Mouse (Mus musculus) forebrain, postnatal 0 days (tissue): ENCODE data around the gene Icam2. TPM values are rescaled to one million over a fixed set of nuclear protein-coding genes. Genes with fewer than 3 reads are reported as not detected.

ENCODE experiments used
- ATAC-seq: fragments of 200-750 bp; cut with Nextera tagmentation; 2 replicates; pipeline ENCODE4 v1.8.0; 2017; ENCODE audit warnings: mild to moderate bottlenecking, moderate library complexity
- DNase-seq: peaks from one replicate; pipeline ENCODE4 v3.0.0-alpha.2; 2015
- H3K27ac ChIP-seq: fragments of 300-500 bp; sonication (generic); 2 replicates; pipeline ENCODE4 v1.5.1; 2014; ENCODE audit warnings: low read depth, mild to moderate bottlenecking, antibody characterized with exemption, low read length, moderate library complexity, mixed read lengths
- H3K27me3 ChIP-seq: fragments of 300-500 bp; sonication (generic); 2 replicates; pipeline ENCODE4 v1.6.1; 2014; ENCODE audit warnings: mild to moderate bottlenecking, low read length, mixed read lengths; ENCODE audit not compliant: insufficient read depth
- H3K36me3 ChIP-seq: fragments of 300-500 bp; sonication (generic); 2 replicates; pipeline ENCODE4 v1.6.1; 2014; ENCODE audit warnings: mild to moderate bottlenecking, moderate library complexity; ENCODE audit not compliant: insufficient read depth
- H3K4me1 ChIP-seq: fragments of 300-500 bp; sonication (generic); 2 replicates; pipeline ENCODE4 v1.6.1; 2014; ENCODE audit warnings: antibody characterized with exemption; ENCODE audit not compliant: insufficient read depth
- H3K4me2 ChIP-seq: fragments of 300-500 bp; sonication (generic); 2 replicates; pipeline ENCODE4 v1.6.1; 2014; ENCODE audit warnings: low read depth, mild to moderate bottlenecking, moderate library complexity
- H3K4me3 ChIP-seq: fragments of 300-500 bp; sonication (generic); 2 replicates; pipeline ENCODE4 v1.5.1; 2014; ENCODE audit warnings: low read depth, low read length, mixed read lengths
- H3K9ac ChIP-seq: fragments of 300-500 bp; sonication (generic); 2 replicates; pipeline ENCODE4 v1.6.1; 2014; ENCODE audit warnings: mild to moderate bottlenecking
- H3K9me3 ChIP-seq: fragments of 300-500 bp; sonication (generic); 2 replicates; pipeline ENCODE4 v1.6.1; 2016; ENCODE audit warnings: low read length
- CTCF ChIP-seq: sonication (generic); IDR thresholded peaks from 2 replicates; pipeline ENCODE4 v1.5.1; 2016; ENCODE audit warnings: antibody characterized with exemption, control low read depth, low read depth
- WGBS: fragments of 180-500 bp; shearing (Covaris S2); extraction: QIAGEN DNeasy Blood & Tissue Kit; methylation state at CpG from one replicate; pipeline ENCODE4 v1.1.7; 2014; 5-methylcytosine and 5-hydroxymethylcytosine counted together
- polyA plus RNA-seq: library from polyadenylated mRNA; unstranded; fragments of >200 nt; fragmentation: Nextera tagmentation; extraction: Ambion mirVana; gene quantifications from 2 replicates; pipeline ENCODE4 v1.2.1, GENCODE M21; 2015
- total RNA-seq: library from RNA; depleted of rRNA; stranded (reverse); fragments of >200 nt; gene quantifications from 2 replicates; pipeline ENCODE4 v1.2.3, GENCODE M21; 2014

Gene Icam2
- total and polyA plus RNA-seq, 2 experiments from 2014 or later, result 7.0 to 8.3 TPM

- H3K4me1 ChIP-seq, result no peaks in the 10 kb centered on the region
- no peak overlapping the region for H3K9ac ChIP-seq
- no peak overlapping the region for H3K4me2 ChIP-seq
- DNase-seq (no peak), ATAC-seq (no peak)
- H3K4me3 ChIP-seq, result no peak overlapping the region
- H3K27me3 ChIP-seq, result no peaks in the 10 kb centered on the region
- peaks cover 15% of the 10 kb centered on the region; the same call in 1 of the 2 replicates for H3K36me3 ChIP-seq
- H3K9me3 ChIP-seq, result no peaks in the 10 kb centered on the region
- no peak for TF ChIP-seq CTCF
- 94% methylated on average over 4 of the region's 4 CpGs for WGBS
- no peak overlapping the region for H3K27ac ChIP-seq
Observed at GRCm38 (mm10) chr11:106426447-106426846, 38.6 kb upstream of the Icam2 start.

GRCm38 (mm10) chr11:106425201-106425600, 37.3 kb upstream of the Icam2 start:
- WGBS, result 91% methylated on average over 5 of the region's 5 CpGs
- ATAC-seq, result no peak
- TF ChIP-seq CTCF, result no peak
- no peaks in the 10 kb centered on the region for H3K9me3 ChIP-seq
- no peaks in the 10 kb centered on the region for H3K27me3 ChIP-seq
- no peak overlapping the region for H3K27ac ChIP-seq
- H3K4me2 ChIP-seq, result no peak overlapping the region
- no peaks in the 10 kb centered on the region for H3K4me1 ChIP-seq
- H3K4me3 ChIP-seq, result no peak overlapping the region
- peaks cover 15% of the 10 kb centered on the region; the same call in 1 of the 2 replicates for H3K36me3 ChIP-seq
- no peak overlapping the region for H3K9ac ChIP-seq
- no peak for DNase-seq

- Histone ChIP-seq H3K27me3 (no peaks in the 10 kb centered on the region), H3K36me3 (peaks cover 11% of the 10 kb centered on the region; the same call in 1 of the 2 replicates), H3K4me1 (no peaks in the 10 kb centered on the region), H3K4me2 (no peak overlapping the region), H3K9me3 (no peaks in the 10 kb centered on the region), H3K4me3 (no peak overlapping the region), H3K9ac (no peak overlapping the region), H3K27ac (no peak overlapping the region)
- WGBS, result 83% methylated on average over 9 of the region's 9 CpGs
- TF ChIP-seq CTCF, result no peak
- no peak for ATAC-seq
- DNase-seq, result no peak
Observed at GRCm38 (mm10) chr11:106419262-106420102, 31.6 kb upstream of the Icam2 start.

GRCm38 (mm10) chr11:106418622-106419196, 30.8 kb upstream of the Icam2 start:
- no peaks in the 10 kb centered on the region for H3K27me3 ChIP-seq
- no peak overlapping the region for H3K4me3 ChIP-seq
- H3K36me3 ChIP-seq, result peaks cover 13% of the 10 kb centered on the region; the same call in 1 of the 2 replicates
- no peak overlapping the region for H3K4me2 ChIP-seq
- TF ChIP-seq CTCF, result peak; percentile 98
- DNase-seq (peak; percentile 93), ATAC-seq (peak; percentile 84)
- H3K9me3 ChIP-seq, result no peaks in the 10 kb centered on the region
- H3K4me1 ChIP-seq, result no peaks in the 10 kb centered on the region
- H3K9ac ChIP-seq, result no peak overlapping the region
- H3K27ac ChIP-seq, result no peak overlapping the region
- WGBS, result 47% methylated on average over 4 of the region's 4 CpGs

- no peak for TF ChIP-seq CTCF
- Histone ChIP-seq H3K27me3 (no peaks in the 10 kb centered on the region), H3K4me3 (no peak overlapping the region), H3K9me3 (no peaks in the 10 kb centered on the region), H3K4me1 (no peaks in the 10 kb centered on the region), H3K9ac (no peak overlapping the region), H3K36me3 (peaks cover 13% of the 10 kb centered on the region), H3K27ac (no peak overlapping the region), H3K4me2 (no peak overlapping the region)
- 84% methylated on average over 2 of the region's 2 CpGs for WGBS
- ATAC-seq (no peak), DNase-seq (no peak)
Observed at GRCm38 (mm10) chr11:106417860-106418259, 30.0 kb upstream of the Icam2 start.

GRCm38 (mm10) chr11:106416331-106416730, 28.5 kb upstream of the Icam2 start:
- ATAC-seq (no peak), DNase-seq (no peak)
- Histone ChIP-seq H3K36me3 (peaks cover 13% of the 10 kb centered on the region), H3K4me2 (no peak overlapping the region), H3K4me1 (no peaks in the 10 kb centered on the region), H3K27ac (no peak overlapping the region), H3K9ac (no peak overlapping the region), H3K4me3 (no peak overlapping the region), H3K9me3 (no peaks in the 10 kb centered on the region), H3K27me3 (no peaks in the 10 kb centered on the region)
- TF ChIP-seq CTCF, result no peak
- WGBS, result 70% methylated on average over 3 of the region's 3 CpGs
